Mouse (Mus musculus) induced T-regulatory cell, adult 2 months (primary cell): ENCODE results near the gene Gng13.
"Not testable (repeated sequence)": the region's sequence is repeated elsewhere in the genome, so short reads cannot be mapped to it uniquely, and the experiment has no call there.

ENCODE experiments used
- DNase-seq: peaks from one replicate; pipeline ENCODE4 v3.0.0-alpha.2; 2012; ENCODE audit warnings: low read depth

Gng13 gene

GRCm38 (mm10) chr17:25735246-25735645 is 18.3 kb downstream of the Gng13 start:
- DNase-seq, result no peak

GRCm38 (mm10) chr17:25735745-25736144 is 18.8 kb downstream of the Gng13 start, which contains the start of gene Mslnl:
TSS of gene Mslnl (plus strand) at chr17:25736042.
- DNase-seq, result no peak

- DNase-seq, result no peak
Observed at GRCm38 (mm10) chr17:25738861-25739260, 21.9 kb downstream of the Gng13 start.

- DNase-seq, result not testable (repeated sequence)
Observed at GRCm38 (mm10) chr17:25741471-25741870, 24.5 kb downstream of the Gng13 start.

GRCm38 (mm10) chr17:25743831-25744230 is 26.9 kb downstream of the Gng13 start:
- no peak for DNase-seq

GRCm38 (mm10) chr17:25744311-25744710 is 27.3 kb downstream of the Gng13 start:
- no peak for DNase-seq

GRCm38 (mm10) chr17:25748238-25748637 is 31.3 kb downstream of the Gng13 start:
- DNase-seq, result no peak

GRCm38 (mm10) chr17:25749314-25749713 is 32.3 kb downstream of the Gng13 start:
- no peak for DNase-seq

GRCm38 (mm10) chr17:25751446-25751845 is 34.5 kb downstream of the Gng13 start:
- no peak for DNase-seq

- no peak for DNase-seq
Observed at GRCm38 (mm10) chr17:25754241-25754640, 37.3 kb downstream of the Gng13 start, which contains the start of gene Msln. TSS of gene Msln (minus strand) at chr17:25754378.

- DNase-seq, result no peak
Observed at GRCm38 (mm10) chr17:25755086-25755485, 38.1 kb downstream of the Gng13 start.

GRCm38 (mm10) chr17:25755627-25756377 is 38.8 kb downstream of the Gng13 start:
- DNase-seq, result no peak

GRCm38 (mm10) chr17:25756378-25757242 is 39.6 kb downstream of the Gng13 start:
- DNase-seq, result no peak

GRCm38 (mm10) chr17:25757691-25758090 is 40.7 kb downstream of the Gng13 start:
- DNase-seq, result no peak

- DNase-seq, result no peak
Observed at GRCm38 (mm10) chr17:25760148-25760547, 43.2 kb downstream of the Gng13 start.

GRCm38 (mm10) chr17:25761561-25761970 is 44.6 kb downstream of the Gng13 start:
- DNase-seq, result no peak

GRCm38 (mm10) chr17:25762591-25762990 is 45.6 kb downstream of the Gng13 start:
- no peak for DNase-seq

GRCm38 (mm10) chr17:25765886-25766285 is 48.9 kb downstream of the Gng13 start:
- DNase-seq, result no peak
